Mouse (Mus musculus) midbrain, embryonic 14.5 days (tissue): ENCODE data around the gene Lrrc56. TPM values are rescaled to one million over a fixed set of nuclear protein-coding genes. Genes with fewer than 3 reads are reported as not detected.

Experiments
- ATAC-seq: fragments of 200-750 bp; cut with Nextera tagmentation; 2 replicates; pipeline ENCODE4 v1.8.0; 2017; ENCODE audit warnings: moderate number of reproducible peaks, moderate library complexity; ENCODE audit not compliant: low FRiP score, low TSS enrichment
- DNase-seq: peaks from one replicate; pipeline ENCODE4 v3.0.0-alpha.2; 2015
- H3K27ac ChIP-seq: fragments of 300-500 bp; sonication (generic); replicated peaks from 2 replicates; pipeline ENCODE4 v1.5.1; 2014; ENCODE audit warnings: mild to moderate bottlenecking, low read depth, low read length, moderate library complexity
- H3K27me3 ChIP-seq: fragments of 300-500 bp; sonication (generic); 2 replicates; pipeline ENCODE4 v1.6.1; 2014; ENCODE audit warnings: low read length, control low read depth, mixed read lengths; ENCODE audit not compliant: control insufficient read depth, insufficient read depth
- H3K36me3 ChIP-seq: fragments of 300-500 bp; sonication (generic); 2 replicates; pipeline ENCODE4 v1.6.1; 2014; ENCODE audit warnings: low read length, control low read depth; ENCODE audit not compliant: control insufficient read depth, insufficient read depth
- H3K4me1 ChIP-seq: fragments of 300-500 bp; sonication (generic); 2 replicates; pipeline ENCODE4 v1.6.1; 2014; ENCODE audit warnings: mild to moderate bottlenecking, antibody characterized with exemption, low read length, control low read depth; ENCODE audit not compliant: control insufficient read depth, insufficient read depth
- H3K4me2 ChIP-seq: fragments of 300-500 bp; sonication (generic); 2 replicates; pipeline ENCODE4 v1.6.1; 2014; ENCODE audit warnings: mild to moderate bottlenecking, low read length, moderate library complexity
- H3K4me3 ChIP-seq: fragments of 300-500 bp; sonication (generic); replicated peaks from 2 replicates; pipeline ENCODE4 v1.5.1; 2014; ENCODE audit warnings: low read depth, low read length
- H3K9ac ChIP-seq: fragments of 300-500 bp; sonication (generic); replicated peaks from 2 replicates; pipeline ENCODE4 v1.6.1; 2014; ENCODE audit warnings: mild to moderate bottlenecking, low read length, moderate library complexity
- H3K9me3 ChIP-seq: fragments of 300-500 bp; sonication (generic); 2 replicates; pipeline ENCODE4 v1.6.1; 2016; ENCODE audit warnings: low read length, control low read depth, mixed read lengths; ENCODE audit not compliant: control insufficient read depth
- WGBS: fragments of 180-500 bp; shearing (Covaris S2); extraction: QIAGEN DNeasy Blood & Tissue Kit; methylation state at CpG from one replicate; pipeline ENCODE4 v1.1.7; 2014; 5-methylcytosine and 5-hydroxymethylcytosine counted together
- polyA plus RNA-seq: library from polyadenylated mRNA; unstranded; fragments of >200 nt; fragmentation: Nextera tagmentation; extraction: Ambion mirVana; gene quantifications from 2 replicates; pipeline ENCODE4 v1.2.1, GENCODE M21; 2014

Gene Lrrc56
- polyA plus RNA-seq: 9.0 and 9.8 TPM in 2 replicates

GRCm38 (mm10) chr7:141193948-141194347 is at the start of gene Lrrc56, which contains the start of gene Hras:
Gene Lrrc56, plus strand, starts transcription at chr7:141194157.
Gene Hras, minus strand, starts transcription at chr7:141194005.
- peak; percentile 93 for ATAC-seq
- Histone ChIP-seq H3K4me2 (peak within 1 kb of the TSS; percentile 97), H3K4me3 (peak within 1 kb of the TSS; percentile 88), H3K27me3 (no peaks in the 10 kb centered on the region), H3K27ac (peak within 1 kb of the TSS; percentile 81), H3K9ac (peak within 1 kb of the TSS; percentile 93), H3K4me1 (peaks cover 20% of the 10 kb centered on the region), H3K9me3 (no peaks in the 10 kb centered on the region), H3K36me3 (peaks cover 32% of the 10 kb centered on the region)
- under 1% methylated on average over 36 of the region's 39 CpGs for WGBS
- DNase-seq: peak; percentile 99

GRCm38 (mm10) chr7:141144650-141145049 is 49.3 kb upstream of the Lrrc56 start:
- Histone ChIP-seq H3K4me3 (no peak overlapping the region), H3K27ac (no peak overlapping the region), H3K4me1 (no peaks in the 10 kb centered on the region), H3K9ac (no peak overlapping the region), H3K4me2 (no peak overlapping the region), H3K36me3 (peaks cover 32% of the 10 kb centered on the region), H3K9me3 (no peaks in the 10 kb centered on the region), H3K27me3 (no peaks in the 10 kb centered on the region)
- WGBS: 92% methylated on average over 3 of the region's 3 CpGs
- DNase-seq (no peak), ATAC-seq (no peak)

- H3K9ac ChIP-seq: no peak overlapping the region
- H3K36me3 ChIP-seq: peaks cover 32% of the 10 kb centered on the region
- no peak for DNase-seq
- no peaks in the 10 kb centered on the region for H3K27me3 ChIP-seq
- H3K4me1 ChIP-seq: no peaks in the 10 kb centered on the region
- ATAC-seq: no peak
- no peak overlapping the region for H3K27ac ChIP-seq
- WGBS: 77% methylated on average over 1 of the region's 1 CpGs
- no peak overlapping the region for H3K4me2 ChIP-seq
- no peaks in the 10 kb centered on the region for H3K9me3 ChIP-seq
- H3K4me3 ChIP-seq: no peak overlapping the region
These were observed 48.6 kb upstream of the Lrrc56 start for GRCm38 (mm10) chr7:141145403-141145802.

- H3K36me3 ChIP-seq: peaks cover 32% of the 10 kb centered on the region
These were observed 47.8 kb upstream of the Lrrc56 start for GRCm38 (mm10) chr7:141146043-141146595.

GRCm38 (mm10) chr7:141147044-141147443 is 46.9 kb upstream of the Lrrc56 start:
- H3K9ac ChIP-seq: no peak overlapping the region
- no peaks in the 10 kb centered on the region for H3K4me1 ChIP-seq
- WGBS: 80% methylated on average over 6 of the region's 6 CpGs
- H3K4me3 ChIP-seq: no peak overlapping the region
- no peak overlapping the region for H3K27ac ChIP-seq
- no peak overlapping the region for H3K4me2 ChIP-seq
- no peaks in the 10 kb centered on the region for H3K27me3 ChIP-seq
- no peaks in the 10 kb centered on the region for H3K9me3 ChIP-seq
- ATAC-seq (no peak), DNase-seq (no peak)
- peaks cover 39% of the 10 kb centered on the region for H3K36me3 ChIP-seq

More at GRCm38 (mm10) chr7:141146043-141146595, 47.8 kb upstream of the Lrrc56 start:
- no peak overlapping the region for H3K4me2 ChIP-seq
- H3K27ac ChIP-seq: no peak overlapping the region
- WGBS: 96% methylated on average over 12 of the region's 12 CpGs
- H3K27me3 ChIP-seq: no peaks in the 10 kb centered on the region
- DNase-seq: no peak
- no peak for ATAC-seq
- H3K4me1 ChIP-seq: no peaks in the 10 kb centered on the region
- H3K9me3 ChIP-seq: no peaks in the 10 kb centered on the region
- H3K9ac ChIP-seq: no peak overlapping the region
- no peak overlapping the region for H3K4me3 ChIP-seq

GRCm38 (mm10) chr7:141148639-141149038 is 45.3 kb upstream of the Lrrc56 start:
- no peaks in the 10 kb centered on the region for H3K9me3 ChIP-seq
- no peaks in the 10 kb centered on the region for H3K27me3 ChIP-seq
- peaks cover 48% of the 10 kb centered on the region for H3K36me3 ChIP-seq
- no peaks in the 10 kb centered on the region for H3K4me1 ChIP-seq
- no peak for DNase-seq
- H3K27ac ChIP-seq: no peak overlapping the region
- no peak overlapping the region for H3K4me2 ChIP-seq
- H3K9ac ChIP-seq: no peak overlapping the region
- no peak overlapping the region for H3K4me3 ChIP-seq
- WGBS: 82% methylated on average over 4 of the region's 4 CpGs
- ATAC-seq: no peak

GRCm38 (mm10) chr7:141155362-141155761 is 38.6 kb upstream of the Lrrc56 start:
- Histone ChIP-seq H3K27me3 (no peaks in the 10 kb centered on the region), H3K9me3 (no peaks in the 10 kb centered on the region), H3K4me1 (no peaks in the 10 kb centered on the region), H3K9ac (no peak overlapping the region), H3K4me2 (no peak overlapping the region), H3K4me3 (no peak overlapping the region), H3K36me3 (peaks cover 59% of the 10 kb centered on the region), H3K27ac (no peak overlapping the region)
- DNase-seq: no peak
- ATAC-seq: no peak
- WGBS: 92% methylated on average over 9 of the region's 9 CpGs

- H3K4me1 ChIP-seq: peaks cover 8% of the 10 kb centered on the region
- no peak overlapping the region for H3K27ac ChIP-seq
- no peaks in the 10 kb centered on the region for H3K27me3 ChIP-seq
- H3K9ac ChIP-seq: no peak overlapping the region
- peaks cover 48% of the 10 kb centered on the region for H3K36me3 ChIP-seq
- 91% methylated on average over 7 of the region's 7 CpGs for WGBS
- no peak for DNase-seq
- H3K4me3 ChIP-seq: no peak overlapping the region
- no peaks in the 10 kb centered on the region for H3K9me3 ChIP-seq
- no peak overlapping the region for H3K4me2 ChIP-seq
- ATAC-seq: no peak
These were observed 29.6 kb upstream of the Lrrc56 start for GRCm38 (mm10) chr7:141164397-141164796.

GRCm38 (mm10) chr7:141164850-141165249 is 29.1 kb upstream of the Lrrc56 start:
- no peaks in the 10 kb centered on the region for H3K27me3 ChIP-seq
- H3K36me3 ChIP-seq: peaks cover 45% of the 10 kb centered on the region
- H3K9ac ChIP-seq: no peak overlapping the region
- no peak overlapping the region for H3K4me2 ChIP-seq
- ATAC-seq: no peak
- WGBS: 90% methylated on average over 6 of the region's 6 CpGs
- H3K4me3 ChIP-seq: no peak overlapping the region
- peaks cover 8% of the 10 kb centered on the region for H3K4me1 ChIP-seq
- DNase-seq: no peak
- no peaks in the 10 kb centered on the region for H3K9me3 ChIP-seq
- no peak overlapping the region for H3K27ac ChIP-seq
